Mouse (Mus musculus) bone marrow macrophage, adult 2 months (primary cell): ENCODE results near the gene Abhd8. TPM values are rescaled to one million over a fixed set of nuclear protein-coding genes. Genes with fewer than 3 reads are reported as not detected.

ENCODE experiments used
- H3K27ac ChIP-seq: 2 replicates; pipeline ENCODE4 v1.5.1; 2012; ENCODE audit warnings: low read depth, low read length; ENCODE audit not compliant: insufficient read depth
- H3K4me1 ChIP-seq: 2 replicates; pipeline ENCODE4 v1.6.1; 2012; ENCODE audit warnings: low read length; ENCODE audit not compliant: control insufficient read depth, insufficient read depth
- H3K4me3 ChIP-seq: 2 replicates; pipeline ENCODE4 v1.5.1; 2012; ENCODE audit warnings: mild to moderate bottlenecking, low read length, moderate library complexity; ENCODE audit not compliant: insufficient read depth
- CTCF ChIP-seq: IDR thresholded peaks from 2 replicates; pipeline ENCODE4 v1.5.1; 2012; ENCODE audit warnings: low read depth, mild to moderate bottlenecking, low read length, moderate library complexity
- POLR2A ChIP-seq: IDR thresholded peaks from 2 replicates; pipeline ENCODE4 v1.6.1; 2012; ENCODE audit warnings: mild to moderate bottlenecking, low read depth, low read length, borderline replicate concordance
- polyA plus RNA-seq: library from polyadenylated mRNA; stranded (reverse); fragments of >200 nt; gene quantifications from 2 replicates; pipeline ENCODE4 v1.2.4, GENCODE M21; 2012; ENCODE audit not compliant: missing spikeins, insufficient read depth, insufficient read length

Abhd8 gene
- polyA plus RNA-seq, result 12.0 and 13.3 TPM in 2 replicates

- peak within 1 kb of the TSS; percentile 3; the same call in 1 of the 2 replicates for H3K27ac ChIP-seq
- TF ChIP-seq POLR2A, result no peak
- no peak for TF ChIP-seq CTCF
- peaks cover 12% of the 10 kb centered on the region for H3K4me1 ChIP-seq
- H3K4me3 ChIP-seq, result peak within 1 kb of the TSS; percentile 73
These were observed at the start of gene Abhd8 for GRCm38 (mm10) chr8:71463188-71464033. Abhd8 (minus strand) TSS chr8:71463655.

DNA sequence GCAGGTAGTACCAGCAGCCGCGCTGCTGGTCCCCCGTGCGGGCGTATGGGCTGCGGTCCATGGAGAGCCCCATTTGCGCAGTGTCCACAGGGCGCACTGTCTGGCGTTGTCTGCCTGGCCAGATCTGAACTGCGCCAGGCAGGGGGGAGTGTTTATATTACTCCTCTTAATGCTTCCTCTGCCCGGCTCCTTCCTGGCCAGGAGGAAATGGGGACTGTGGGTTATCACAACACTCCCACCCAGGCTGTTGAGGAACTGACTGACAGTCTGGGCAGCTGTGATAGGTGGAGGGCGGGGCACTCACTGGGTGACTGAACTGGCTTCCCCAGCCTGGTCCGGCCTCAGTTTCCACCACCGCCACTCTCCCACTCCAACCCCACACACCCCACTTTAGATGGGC is 48.2 kb upstream of the Abhd8 start, which contains the start of gene Plvap:
Plvap (minus strand) TSS at position 109 of the 400 bp plus-strand sequence.
- Histone ChIP-seq H3K4me3 (no peak within 1 kb of the TSS), H3K4me1 (peaks cover 2% of the 10 kb centered on the region; the same call in 1 of the 2 replicates), H3K27ac (no peak within 1 kb of the TSS)
- no peak for TF ChIP-seq CTCF
- TF ChIP-seq POLR2A, result no peak

- Histone ChIP-seq H3K4me1 (peaks cover 2% of the 10 kb centered on the region; the same call in 1 of the 2 replicates), H3K4me3 (no peak overlapping the region), H3K27ac (no peak overlapping the region)
- TF ChIP-seq POLR2A, result no peak
- TF ChIP-seq CTCF, result no peak
These were observed 45.9 kb upstream of the Abhd8 start for GRCm38 (mm10) chr8:71509316-71509715.

GRCm38 (mm10) chr8:71507589-71508104 is 44.2 kb upstream of the Abhd8 start:
- Histone ChIP-seq H3K4me1 (peaks cover 2% of the 10 kb centered on the region; the same call in 1 of the 2 replicates), H3K4me3 (peak overlapping the region; percentile 45), H3K27ac (no peak overlapping the region)
- no peak for TF ChIP-seq CTCF
- no peak for TF ChIP-seq POLR2A

- no peak for TF ChIP-seq POLR2A
- TF ChIP-seq CTCF, result no peak
- no peak overlapping the region for H3K27ac ChIP-seq
- H3K4me1 ChIP-seq, result no peaks in the 10 kb centered on the region
- H3K4me3 ChIP-seq, result no peak overlapping the region
These were observed 42.5 kb upstream of the Abhd8 start for GRCm38 (mm10) chr8:71505979-71506378.

- Histone ChIP-seq H3K27ac (no peak overlapping the region), H3K4me1 (no peaks in the 10 kb centered on the region), H3K4me3 (no peak overlapping the region)
- TF ChIP-seq POLR2A (no peak), CTCF (no peak)
These were observed 41.9 kb upstream of the Abhd8 start for GRCm38 (mm10) chr8:71505326-71505725.

- Histone ChIP-seq H3K27ac (no peak overlapping the region), H3K4me3 (no peak overlapping the region), H3K4me1 (no peaks in the 10 kb centered on the region)
- TF ChIP-seq CTCF, result no peak
- TF ChIP-seq POLR2A, result no peak
These were observed 40.9 kb upstream of the Abhd8 start for GRCm38 (mm10) chr8:71504349-71504748.

DNA sequence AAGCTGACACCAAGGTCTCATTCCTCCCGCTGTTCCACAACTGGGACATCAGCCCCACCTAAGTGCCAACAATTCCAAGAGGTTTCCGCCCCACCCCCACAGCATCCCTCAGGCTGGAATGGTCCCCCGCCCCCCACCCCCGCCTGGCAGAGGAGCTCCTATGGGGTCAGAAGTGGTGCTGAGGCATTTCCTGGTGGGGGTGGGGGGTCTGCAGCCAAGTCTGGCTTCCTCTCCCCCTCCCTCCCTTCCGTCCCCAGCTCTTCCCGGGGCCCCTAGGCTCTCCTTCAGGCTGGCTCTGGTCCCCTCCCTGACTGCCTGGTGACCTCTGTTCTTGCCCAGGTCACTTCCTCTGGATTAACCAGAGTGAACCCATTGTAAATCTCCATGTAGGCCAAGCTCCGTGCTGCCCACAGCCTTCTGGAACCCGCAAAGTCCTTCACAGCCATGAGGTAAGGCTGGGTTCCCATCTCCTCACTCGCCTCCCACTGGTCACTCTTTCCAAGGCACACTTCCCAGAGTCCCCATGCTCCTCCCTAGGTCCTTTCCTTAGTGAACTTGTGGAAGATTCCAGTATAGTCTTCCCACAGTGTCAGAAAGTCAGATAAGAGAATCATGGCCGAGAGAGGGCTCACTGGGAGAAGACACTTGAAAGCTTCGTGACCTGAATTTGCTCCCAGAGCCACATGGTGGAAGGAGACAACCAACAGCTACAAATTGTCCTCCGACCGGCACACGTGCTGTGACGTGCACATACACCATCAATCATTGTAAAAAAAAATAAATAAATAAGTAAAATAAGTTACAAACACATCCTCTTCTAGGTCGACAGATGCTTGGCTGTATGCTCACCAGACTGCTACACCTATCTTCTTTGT is 35.6 kb upstream of the Abhd8 start:
- Histone ChIP-seq H3K4me1 (no peaks in the 10 kb centered on the region), H3K4me3 (no peak overlapping the region), H3K27ac (no peak overlapping the region)
- TF ChIP-seq CTCF (no peak), POLR2A (no peak)

GRCm38 (mm10) chr8:71497881-71498501 is 34.5 kb upstream of the Abhd8 start:
- TF ChIP-seq CTCF, result no peak
- no peak for TF ChIP-seq POLR2A
- Histone ChIP-seq H3K27ac (no peak overlapping the region), H3K4me3 (no peak overlapping the region), H3K4me1 (no peaks in the 10 kb centered on the region)
